Comparison of ENCODE assay signal across 7 mouse cellular contexts in the genomic region with DNA sequence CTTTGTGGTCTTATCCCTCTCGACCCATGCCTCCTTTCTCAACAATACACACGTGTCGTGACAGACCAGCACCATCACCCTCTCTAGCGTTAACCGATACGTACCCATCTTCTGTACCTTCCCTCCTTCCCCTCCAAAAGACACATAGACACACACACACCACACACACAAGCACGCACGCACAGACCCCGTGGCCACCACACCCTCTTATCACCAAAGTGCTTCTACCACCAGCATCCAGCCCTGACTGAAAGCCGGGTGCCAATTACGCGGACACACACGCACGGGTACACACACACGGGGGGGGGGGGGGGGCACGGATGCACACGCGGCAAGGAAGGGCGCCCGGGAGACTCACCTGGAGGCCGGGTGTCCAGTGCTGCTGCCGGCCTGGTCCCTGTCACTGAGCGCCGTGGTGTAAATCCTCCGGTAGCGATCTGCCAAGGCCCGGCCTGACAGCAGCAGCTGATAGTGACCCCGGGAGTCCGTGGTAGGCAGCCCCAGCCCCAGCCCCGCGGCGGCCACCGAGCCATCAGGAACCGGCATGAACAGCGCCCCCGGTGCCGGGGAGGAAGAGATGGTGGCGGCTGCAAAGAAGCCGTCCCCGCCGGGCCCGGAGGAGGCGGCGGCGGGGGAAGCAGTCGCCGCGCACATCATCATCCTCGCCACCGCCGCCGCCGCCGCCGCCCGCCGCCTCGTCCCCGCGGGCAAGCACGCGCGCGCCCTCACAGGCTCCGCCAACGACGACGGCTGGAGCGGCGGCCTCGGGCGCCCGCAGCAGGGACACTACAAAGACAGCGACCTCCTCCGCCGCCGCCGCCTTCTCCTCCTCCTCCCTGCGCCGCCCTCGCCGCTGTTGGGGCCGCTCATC. TPM values are rescaled to one million over a fixed set of nuclear protein-coding genes. Genes with fewer than 3 reads are reported as not detected.
DNase-seq lines count a peak whose midpoint lies in the region; ATAC-seq and TF ChIP-seq lines count a peak whose summit lies in the region.

No protein-coding gene starts in this region.

- WGBS in heart, embryonic 16.5 days = 0% methylated on average over 63 of the region's 83 CpGs
- WGBS in lung, embryonic 16.5 days = under 1% methylated on average over 60 of the region's 83 CpGs

- no peak for TF ChIP-seq POLR2A in ES-Bruce4 (IDR thresholded peaks at IDR 0.05; ENCODE audit: insufficient read depth, low read length)

- no peak overlapping the region for H3K27ac ChIP-seq in ES-Bruce4 (ENCODE audit: insufficient read depth, low read length)
- peak overlapping the region; percentile 89 for H3K27ac ChIP-seq in heart, embryonic 16.5 days (ENCODE audit: low read length)
- peak overlapping the region; percentile 90 for H3K27ac ChIP-seq in lung, embryonic 16.5 days (ENCODE audit: low read length)

- DNase-seq in adrenal gland, postnatal 25 days = peak; percentile 25
- DNase-seq in layer of hippocampus, postnatal 10 days (ENCODE audit: low spot score in 2 of 2) = peak; percentile 52 to 68
- DNase-seq in right cerebral cortex, adult 18-20 months = peak; percentile 68

- no peak for TF ChIP-seq CTCF in ES-Bruce4 (IDR thresholded peaks at IDR 0.05; ENCODE audit: low read depth, low read length)

- peak overlapping the region; percentile 68 for H3K9ac ChIP-seq in ES-Bruce4 (ENCODE audit: low read depth, poor library complexity, severe bottlenecking)
- H3K9ac ChIP-seq in heart, embryonic 16.5 days (ENCODE audit: low read length) = peak overlapping the region; percentile 90
- H3K9ac ChIP-seq in lung, embryonic 16.5 days (ENCODE audit: low read length) = peak overlapping the region; percentile 86

- ATAC-seq in heart, embryonic 16.5 days (replicated peaks; ENCODE audit: extremely low read depth, insufficient read depth, low FRiP score) = peak; percentile 55
- peak; percentile 64 for ATAC-seq in lung, embryonic 16.5 days (ENCODE audit: low read depth)

- TF ChIP-seq EP300 in ES-Bruce4 (IDR thresholded peaks at IDR 0.05; ENCODE audit: insufficient read depth, low read depth, low read length) = no peak

- no peaks in the 10 kb centered on the region for H3K27me3 ChIP-seq in ES-Bruce4 (ENCODE audit: control insufficient read depth, insufficient read depth, low read length, poor library complexity, severe bottlenecking)
- H3K27me3 ChIP-seq in erythroblast, embryonic 14.5 days (ENCODE audit: control insufficient read depth) = no peaks in the 10 kb centered on the region
- no peaks in the 10 kb centered on the region for H3K27me3 ChIP-seq in heart, embryonic 16.5 days (ENCODE audit: control insufficient read depth, insufficient read depth, low read length)
- no peaks in the 10 kb centered on the region for H3K27me3 ChIP-seq in lung, embryonic 16.5 days (ENCODE audit: control insufficient read depth, insufficient read depth, low read depth, low read length)

- H3K4me3 ChIP-seq in ES-Bruce4 (ENCODE audit: low read depth, low read length) = peak overlapping the region; percentile 88
- H3K4me3 ChIP-seq in erythroblast, embryonic 14.5 days (replicated peaks) = peak overlapping the region; percentile 86
- peak overlapping the region; percentile 88 for H3K4me3 ChIP-seq in heart, embryonic 16.5 days (ENCODE audit: low read length)
- H3K4me3 ChIP-seq in lung, embryonic 16.5 days (ENCODE audit: low read length) = peak overlapping the region; percentile 81

- no peaks in the 10 kb centered on the region for H3K9me3 ChIP-seq in ES-Bruce4 (replicated peaks; ENCODE audit: control insufficient read depth, insufficient read depth, low read length, poor library complexity, severe bottlenecking)
- no peaks in the 10 kb centered on the region for H3K9me3 ChIP-seq in erythroblast, embryonic 14.5 days (ENCODE audit: control insufficient read depth, low read length)
- no peaks in the 10 kb centered on the region for H3K9me3 ChIP-seq in heart, embryonic 16.5 days (replicated peaks; ENCODE audit: control insufficient read depth, low read length)
- no peaks in the 10 kb centered on the region for H3K9me3 ChIP-seq in lung, embryonic 16.5 days (ENCODE audit: control insufficient read depth, low read length)

- H3K4me1 ChIP-seq in ES-Bruce4 (ENCODE audit: control insufficient read depth, insufficient read depth, low read length) = no peaks in the 10 kb centered on the region
- H3K4me1 ChIP-seq in erythroblast, embryonic 14.5 days (ENCODE audit: control insufficient read depth) = peaks cover 74% of the 10 kb centered on the region
- H3K4me1 ChIP-seq in heart, embryonic 16.5 days (ENCODE audit: control insufficient read depth, insufficient read depth, low read length) = peaks cover 22% of the 10 kb centered on the region
- peaks cover 12% of the 10 kb centered on the region for H3K4me1 ChIP-seq in lung, embryonic 16.5 days (replicated peaks; ENCODE audit: control insufficient read depth, insufficient read depth, low read length)

- H3K36me3 ChIP-seq in ES-Bruce4 (ENCODE audit: control insufficient read depth, insufficient read depth, low read length, poor library complexity, severe bottlenecking) = no peaks in the 10 kb centered on the region
- no peaks in the 10 kb centered on the region for H3K36me3 ChIP-seq in erythroblast, embryonic 14.5 days (ENCODE audit: control insufficient read depth)
- H3K36me3 ChIP-seq in heart, embryonic 16.5 days (ENCODE audit: control insufficient read depth, insufficient read depth) = no peaks in the 10 kb centered on the region
- H3K36me3 ChIP-seq in lung, embryonic 16.5 days (ENCODE audit: control insufficient read depth, insufficient read depth, low read length) = no peaks in the 10 kb centered on the region

- peak overlapping the region; percentile 93 for H3K4me2 ChIP-seq in heart, embryonic 16.5 days (ENCODE audit: low read depth, low read length)
- H3K4me2 ChIP-seq in lung, embryonic 16.5 days (ENCODE audit: low read depth, low read length) = peak overlapping the region; percentile 81

RNA-seq across cellular contexts. Expression of a gene that starts 0.5 kb away (rescaled TPM):
- 45.7 and 51.6 TPM in 2 replicates for polyA plus RNA-seq in ES-Bruce4 (2011; ENCODE audit: insufficient read depth, insufficient read length, low read depth, missing spikeins)
- total RNA-seq in adrenal gland, postnatal 25 days (2021) = 66.3 and 82.4 TPM in 2 replicates
- polyA plus RNA-seq in erythroblast, embryonic 14.5 days (2012) = 0.17 and 0.38 TPM in 2 replicates
- polyA plus RNA-seq in heart, embryonic 16.5 days (2015; fragmentation: Nextera tagmentation; extraction: Ambion mirVana) = 11.4 and 12.7 TPM in 2 replicates
- total RNA-seq in layer of hippocampus, postnatal 10 days (2021) = 100 to 1,000 TPM; 150 TPM
- 14.5 and 14.9 TPM in 2 replicates for polyA plus RNA-seq in lung, embryonic 16.5 days (2015; fragmentation: Nextera tagmentation; extraction: Ambion mirVana)
